Mouse (Mus musculus) small intestine, adult 2 months (tissue): ENCODE data around the gene Wdsub1. TPM values are rescaled to one million over a fixed set of nuclear protein-coding genes. Genes with fewer than 3 reads are reported as not detected.
"Not testable (repeated sequence)": the region's sequence is repeated elsewhere in the genome, so short reads cannot be mapped to it uniquely, and the experiment has no call there.

Experiments
- H3K27ac ChIP-seq: fragments of 200-500 bp; 2 replicates; pipeline ENCODE4 v1.5.1; 2012; ENCODE audit warnings: low read depth, low read length, control low read depth, inconsistent platforms; ENCODE audit not compliant: insufficient read depth
- H3K27me3 ChIP-seq: fragments of 200-500 bp; 2 replicates; pipeline ENCODE4 v1.6.1; 2012; ENCODE audit warnings: mild to moderate bottlenecking, moderate library complexity, low read length, inconsistent platforms; ENCODE audit not compliant: control insufficient read depth, insufficient read depth
- H3K36me3 ChIP-seq: fragments of 200-500 bp; 2 replicates; pipeline ENCODE4 v1.6.1; 2012; ENCODE audit warnings: mild to moderate bottlenecking, low read length, control low read depth, inconsistent platforms; ENCODE audit not compliant: control insufficient read depth, insufficient read depth
- H3K4me1 ChIP-seq: fragments of 200-500 bp; 2 replicates; pipeline ENCODE4 v1.6.1; 2012; ENCODE audit warnings: low read length, inconsistent platforms, mixed read lengths; ENCODE audit not compliant: control insufficient read depth, insufficient read depth, insufficient read length
- H3K4me3 ChIP-seq: fragments of 200-500 bp; 2 replicates; pipeline ENCODE4 v1.5.1; 2012; ENCODE audit warnings: low read depth, mild to moderate bottlenecking, control low read depth, inconsistent platforms, low read length, moderate library complexity
- CTCF ChIP-seq: fragments of 200-500 bp; IDR thresholded peaks from 2 replicates; pipeline ENCODE4 v1.5.1; 2012; ENCODE audit warnings: low read depth, mild to moderate bottlenecking, control low read depth, inconsistent platforms, low read length, moderate library complexity, mixed read lengths; ENCODE audit not compliant: insufficient replicate concordance, insufficient read length; ENCODE audit errors: extremely low read depth
- POLR2A ChIP-seq: fragments of 200-500 bp; IDR thresholded peaks from 2 replicates; pipeline ENCODE4 v1.6.1; 2012; ENCODE audit warnings: low read depth, mild to moderate bottlenecking, control low read depth, inconsistent platforms, low read length, moderate library complexity
- WGBS: fragments of 180-500 bp; shearing (Covaris S2); methylation state at CpG from one replicate; pipeline ENCODE4 v1.1.7; 2018; 5-methylcytosine and 5-hydroxymethylcytosine counted together
- polyA plus RNA-seq: library from polyadenylated mRNA; depleted of rRNA; stranded (reverse); fragments of >200 nt; gene quantifications from 2 replicates; pipeline ENCODE4 v1.2.3, GENCODE M21; 2012

Gene Wdsub1
- polyA plus RNA-seq, 1 experiment = 30.4 TPM

DNA sequence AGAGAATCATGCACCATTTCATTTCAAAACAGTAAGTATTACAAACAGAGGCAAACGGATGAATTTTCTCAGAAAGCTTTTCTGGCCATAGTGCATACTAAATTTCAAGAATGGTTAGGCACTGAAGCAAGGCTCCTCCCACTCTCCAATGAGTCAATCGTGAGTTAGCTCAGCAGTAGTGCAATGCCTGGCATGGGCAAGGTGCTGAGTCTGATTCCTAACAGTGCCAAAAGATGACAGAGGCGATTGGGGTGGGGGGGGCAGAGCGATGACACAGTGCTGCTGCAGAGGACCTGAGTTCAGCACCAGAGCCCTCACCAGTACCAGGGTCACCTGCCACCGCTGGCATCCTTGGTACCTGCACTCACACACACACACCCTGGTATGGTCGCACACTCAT is 11.9 kb downstream of the Wdsub1 start:
- WGBS = 83% methylated on average over 6 of the region's 6 CpGs
- H3K27ac ChIP-seq = no peak overlapping the region
- H3K4me3 ChIP-seq = no peak overlapping the region
- no peak for TF ChIP-seq CTCF
- TF ChIP-seq POLR2A = no peak
- H3K36me3 ChIP-seq = peaks cover 13% of the 10 kb centered on the region; the same call in 1 of the 2 replicates
- no peaks in the 10 kb centered on the region for H3K4me1 ChIP-seq
- no peaks in the 10 kb centered on the region for H3K27me3 ChIP-seq

GRCm38 (mm10) chr2:59862618-59863017 is 19.8 kb downstream of the Wdsub1 start:
- H3K4me3 ChIP-seq = no peak overlapping the region
- no peaks in the 10 kb centered on the region for H3K27me3 ChIP-seq
- H3K4me1 ChIP-seq = no peaks in the 10 kb centered on the region
- H3K27ac ChIP-seq = no peak overlapping the region
- peaks cover 3% of the 10 kb centered on the region for H3K36me3 ChIP-seq
- no peak for TF ChIP-seq POLR2A
- no peak for TF ChIP-seq CTCF
- WGBS = 89% methylated on average over 6 of the region's 6 CpGs

GRCm38 (mm10) chr2:59854363-59854762 is 28.0 kb downstream of the Wdsub1 start:
- H3K27ac ChIP-seq = no peak overlapping the region
- H3K4me3 ChIP-seq = no peak overlapping the region
- 90% methylated on average over 9 of the region's 9 CpGs for WGBS
- TF ChIP-seq POLR2A (no peak), CTCF (no peak)
- H3K4me1 ChIP-seq = peaks cover 3% of the 10 kb centered on the region; the same call in 1 of the 2 replicates
- no peaks in the 10 kb centered on the region for H3K36me3 ChIP-seq
- H3K27me3 ChIP-seq = no peaks in the 10 kb centered on the region

DNA sequence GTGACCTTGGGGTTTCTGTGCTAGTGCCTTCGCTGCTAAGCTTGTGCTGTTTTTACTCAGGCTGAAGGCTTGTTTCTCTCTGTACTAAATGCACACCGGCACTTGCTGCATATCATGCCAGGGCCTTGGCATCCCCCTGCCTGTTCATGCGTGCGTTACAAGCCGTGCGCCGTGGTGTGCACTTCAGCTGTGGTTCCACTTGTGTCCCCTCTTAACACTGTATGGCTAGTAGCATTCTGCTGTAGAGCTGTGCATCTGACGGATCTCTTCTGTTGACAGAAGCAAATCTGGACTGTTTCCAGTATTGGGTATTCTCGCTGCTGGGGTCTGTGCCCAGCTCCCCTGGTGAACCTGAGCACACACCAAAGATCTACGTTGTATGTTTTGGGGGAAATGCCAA is 28.8 kb downstream of the Wdsub1 start:
- Histone ChIP-seq H3K4me3 (no peak overlapping the region), H3K27me3 (no peaks in the 10 kb centered on the region), H3K27ac (no peak overlapping the region), H3K36me3 (no peaks in the 10 kb centered on the region), H3K4me1 (peaks cover 3% of the 10 kb centered on the region; the same call in 1 of the 2 replicates)
- no peak for TF ChIP-seq POLR2A
- TF ChIP-seq CTCF = no peak
- 93% methylated on average over 10 of the region's 10 CpGs for WGBS

DNA sequence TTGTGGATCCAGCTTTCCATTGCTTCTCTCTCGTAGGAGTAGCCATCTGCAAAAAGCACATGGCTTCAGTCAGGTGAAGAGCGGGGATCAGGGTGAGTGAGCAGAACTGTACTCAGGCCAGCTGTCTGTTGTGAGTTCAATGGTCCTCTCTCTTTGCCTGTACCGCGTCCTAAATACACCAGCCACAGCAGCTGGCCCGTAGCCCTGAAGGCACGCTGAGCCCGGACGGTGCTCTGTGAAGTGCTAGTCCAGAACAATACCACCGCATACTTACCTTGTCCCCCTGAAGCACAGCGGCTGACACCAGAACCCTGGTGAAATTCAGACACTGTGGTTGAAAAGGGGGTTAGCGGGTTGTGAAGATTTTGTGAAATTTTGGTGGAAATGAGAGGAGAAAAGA is 29.5 kb downstream of the Wdsub1 start:
- WGBS = 94% methylated on average over 11 of the region's 11 CpGs
- TF ChIP-seq CTCF = no peak
- no peak for TF ChIP-seq POLR2A
- H3K36me3 ChIP-seq = no peaks in the 10 kb centered on the region

DNA sequence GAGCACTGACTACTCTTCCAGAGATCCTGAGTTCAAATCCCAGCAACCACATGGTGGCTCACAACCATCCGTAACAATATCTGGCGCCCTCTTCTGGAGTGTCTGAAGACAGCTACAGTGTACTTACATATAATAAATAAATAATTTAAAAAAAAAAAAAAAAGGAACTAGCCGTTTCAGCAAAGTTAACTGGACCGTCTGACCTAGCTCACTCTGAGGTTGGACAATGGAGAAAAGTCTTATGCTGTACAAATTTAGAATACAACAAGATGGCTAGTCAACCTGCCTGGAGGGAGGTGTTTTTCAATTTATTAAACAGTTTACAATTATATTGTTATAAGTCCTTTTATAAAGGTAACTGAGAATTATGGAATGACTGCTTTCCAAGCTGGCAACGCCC is 30.5 kb downstream of the Wdsub1 start:
- H3K36me3 ChIP-seq, H3K4me1 ChIP-seq, H3K4me3 ChIP-seq, H3K27ac ChIP-seq, H3K27me3 ChIP-seq: not testable (repeated sequence)
- WGBS = 83% methylated on average over 5 of the region's 5 CpGs

More for the DNA sequence above, 29.5 kb downstream of the Wdsub1 start:
- no peak overlapping the region for H3K4me3 ChIP-seq
- no peaks in the 10 kb centered on the region for H3K27me3 ChIP-seq
- peaks cover 3% of the 10 kb centered on the region; the same call in 1 of the 2 replicates for H3K4me1 ChIP-seq
- no peak overlapping the region for H3K27ac ChIP-seq

- Histone ChIP-seq H3K4me3 (no peak overlapping the region), H3K36me3 (peaks cover 23% of the 10 kb centered on the region), H3K27ac (no peak overlapping the region), H3K4me1 (peaks cover 20% of the 10 kb centered on the region), H3K27me3 (no peaks in the 10 kb centered on the region)
- TF ChIP-seq POLR2A (no peak), CTCF (no peak)
- 94% methylated on average over 6 of the region's 6 CpGs for WGBS
These were observed 38.5 kb downstream of the Wdsub1 start for GRCm38 (mm10) chr2:59843848-59844247.

- WGBS = 95% methylated on average over 21 of the region's 21 CpGs
- TF ChIP-seq CTCF = no peak
- 0 out of 2 replicates have a peak, but pooled peaks have one; percentile 25 for TF ChIP-seq POLR2A
- H3K36me3 ChIP-seq = peaks cover 23% of the 10 kb centered on the region
- H3K4me3 ChIP-seq = no peak overlapping the region
- no peaks in the 10 kb centered on the region for H3K27me3 ChIP-seq
- H3K4me1 ChIP-seq = peaks cover 20% of the 10 kb centered on the region
- peak overlapping the region; percentile 79 for H3K27ac ChIP-seq
These were observed 39.2 kb downstream of the Wdsub1 start for GRCm38 (mm10) chr2:59843156-59843555.
